Mouse (Mus musculus): ENCODE results near the gene Epop.

Epop gene

DNA sequence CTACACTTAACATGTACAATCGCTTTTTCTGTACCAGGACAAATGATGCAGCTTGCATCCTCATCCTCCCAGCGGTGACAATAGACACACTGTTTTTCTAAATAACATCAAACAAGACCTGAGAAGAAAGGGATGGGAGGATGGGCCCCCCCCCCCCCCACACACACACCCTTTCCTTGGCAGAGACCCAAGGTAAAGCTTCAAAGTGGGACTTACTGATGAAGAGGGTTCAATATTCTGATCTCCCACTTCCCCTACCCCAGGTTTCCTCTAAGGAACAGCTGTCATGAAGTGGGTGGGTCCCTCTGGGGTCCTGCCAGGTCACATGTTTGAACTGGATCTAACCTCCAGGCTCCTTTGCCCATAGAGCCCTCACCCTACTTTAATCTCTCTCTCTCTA, 1.5 kb upstream of the Epop start:
- DNase-seq (ENCODE audit: low spot score in 2 of 2) = no peak

DNA sequence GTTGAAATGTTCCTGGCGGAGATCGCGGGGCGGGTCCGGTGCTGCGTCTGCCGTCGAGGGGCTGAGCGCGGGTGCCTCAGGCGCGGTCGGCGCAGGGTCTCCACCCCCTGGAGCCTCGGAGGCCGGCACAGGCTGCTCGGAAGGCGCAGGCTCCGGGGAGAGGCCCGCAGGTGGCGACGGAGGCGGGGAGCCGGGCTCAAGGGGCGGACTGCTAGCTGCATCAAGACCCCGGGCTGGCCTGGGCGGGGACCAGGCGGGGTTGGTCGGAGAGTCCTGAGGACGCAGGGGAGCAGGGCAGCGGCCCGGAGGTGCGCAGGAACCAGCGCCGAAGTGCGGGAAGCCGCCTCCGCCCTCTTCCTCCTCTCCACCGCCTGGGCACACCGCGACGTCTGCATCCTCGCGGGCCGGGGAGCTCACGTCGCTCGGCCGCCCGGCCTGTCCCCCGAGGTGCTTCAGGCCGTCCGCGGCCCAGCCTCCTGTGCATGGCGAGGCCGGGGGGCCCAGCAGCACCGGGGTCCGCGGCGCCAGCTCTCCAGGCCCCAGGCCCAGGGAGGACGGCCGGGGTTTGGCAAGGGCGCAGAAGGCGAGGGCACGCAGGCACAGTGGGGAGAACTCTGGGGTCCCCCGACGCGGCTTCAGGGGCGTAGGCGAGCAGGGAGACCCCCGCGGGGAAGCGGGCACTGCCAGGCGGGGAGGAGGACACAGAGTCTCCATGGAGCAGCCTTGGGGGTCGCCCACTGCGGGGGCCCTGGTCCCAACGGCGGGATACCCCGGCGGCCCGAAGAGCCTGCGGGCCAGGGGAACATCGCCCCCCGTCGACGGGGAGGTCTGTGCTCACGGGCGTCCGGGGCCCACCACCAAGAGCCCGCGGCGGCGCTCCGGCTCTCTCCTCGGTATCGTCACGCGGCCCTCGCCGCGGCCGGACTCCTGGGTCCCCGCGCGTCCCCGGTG, 659 bp downstream of the Epop start:
- DNase-seq (ENCODE audit: low spot score in 2 of 2) = peak; percentile 20 to 25

DNA sequence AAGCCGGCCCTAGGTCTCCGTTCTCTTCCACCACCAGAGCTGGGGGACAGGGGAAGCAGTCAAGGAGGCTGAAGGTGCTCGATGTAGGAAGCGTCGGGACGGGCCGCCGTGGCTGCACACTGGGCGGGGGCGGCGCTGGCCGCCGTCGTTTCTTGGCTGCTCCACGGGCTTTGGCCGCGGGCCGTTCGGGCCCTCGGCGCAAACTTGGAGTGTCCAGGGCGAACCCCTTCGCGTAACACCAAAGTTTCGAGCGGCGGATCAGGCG, 1.3 kb downstream of the Epop start:
- DNase-seq (ENCODE audit: low spot score in 2 of 2) = peak in 1 of 2 experiments; percentile 19

DNA sequence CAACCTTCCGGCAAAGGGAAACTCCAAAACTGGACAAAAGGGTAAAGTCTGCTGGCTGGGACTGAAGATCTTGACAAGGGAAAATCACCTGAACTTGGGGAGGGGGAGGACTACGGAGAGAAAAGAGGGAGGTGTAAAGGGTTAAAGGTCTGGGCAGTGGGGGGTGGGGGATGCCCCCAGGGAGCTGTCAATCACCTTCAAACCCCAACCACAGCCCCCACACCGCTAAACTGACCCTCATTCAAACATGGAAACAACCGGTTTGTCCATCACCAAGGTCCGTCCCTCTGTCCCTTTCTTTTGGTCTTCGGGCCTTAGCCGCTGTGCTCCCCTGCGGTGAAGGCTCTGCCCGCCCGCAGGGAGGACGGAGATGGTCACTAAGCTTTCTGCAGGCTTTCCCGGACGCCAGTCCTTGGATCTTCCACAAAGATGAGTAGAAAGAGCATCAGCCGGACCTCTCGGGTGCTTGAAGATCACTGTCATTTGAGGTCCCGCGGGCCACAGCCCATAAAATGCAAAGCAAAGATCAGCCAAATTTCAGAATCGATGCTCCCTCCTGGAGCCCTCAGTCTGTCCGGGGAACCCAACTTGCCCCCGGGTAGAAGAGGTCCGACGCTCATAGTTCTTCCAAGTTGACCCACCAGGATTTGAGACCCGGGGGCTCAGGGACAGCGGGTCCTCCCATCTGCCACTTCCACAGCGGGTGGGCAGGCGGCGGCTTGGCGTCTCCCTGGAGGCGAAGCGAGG, 1.8 kb downstream of the Epop start:
- no peak for DNase-seq (ENCODE audit: low spot score in 2 of 2)

DNA sequence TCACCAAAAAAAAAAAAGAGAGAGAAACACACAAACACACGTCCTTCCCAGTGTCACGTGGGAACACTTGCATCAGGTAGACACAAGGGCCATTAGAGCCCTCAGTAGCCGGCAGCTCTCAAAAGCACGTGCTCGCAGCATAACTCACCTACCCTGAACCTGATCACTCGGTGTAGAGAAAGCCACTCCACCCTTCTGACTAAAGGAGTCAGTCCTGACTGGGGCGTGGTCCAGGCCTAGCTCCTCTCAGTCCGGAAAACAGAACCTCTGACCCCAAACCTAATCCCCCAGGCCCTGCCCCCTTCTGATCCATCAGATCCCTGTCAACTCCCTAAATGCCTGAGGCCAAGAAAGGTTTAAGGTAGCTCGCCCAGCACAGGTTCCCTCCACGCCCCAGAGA, 2.7 kb downstream of the Epop start:
- no peak for DNase-seq (ENCODE audit: low spot score in 2 of 2)

DNA sequence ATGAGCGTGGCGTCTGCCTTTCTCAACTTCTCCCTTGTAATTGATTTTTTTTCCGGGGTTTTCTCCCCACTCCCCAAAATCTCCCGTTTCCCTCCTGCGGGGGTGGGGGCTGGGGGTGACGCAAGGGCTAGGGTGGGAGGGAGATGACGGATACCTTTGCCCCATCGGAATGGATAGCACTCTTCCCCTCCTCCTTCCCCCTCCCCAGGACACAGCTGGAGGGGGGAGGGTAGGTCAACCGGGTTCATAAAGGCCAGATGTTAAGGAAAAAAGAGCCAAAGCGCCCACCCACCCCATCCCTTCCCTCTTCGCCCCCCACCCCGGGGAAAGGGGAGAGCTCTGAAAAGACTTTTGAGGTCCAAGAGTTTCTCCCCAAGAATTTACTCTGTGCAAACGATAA, 3.1 kb downstream of the Epop start:
- DNase-seq (ENCODE audit: low spot score in 2 of 2) = no peak

DNA sequence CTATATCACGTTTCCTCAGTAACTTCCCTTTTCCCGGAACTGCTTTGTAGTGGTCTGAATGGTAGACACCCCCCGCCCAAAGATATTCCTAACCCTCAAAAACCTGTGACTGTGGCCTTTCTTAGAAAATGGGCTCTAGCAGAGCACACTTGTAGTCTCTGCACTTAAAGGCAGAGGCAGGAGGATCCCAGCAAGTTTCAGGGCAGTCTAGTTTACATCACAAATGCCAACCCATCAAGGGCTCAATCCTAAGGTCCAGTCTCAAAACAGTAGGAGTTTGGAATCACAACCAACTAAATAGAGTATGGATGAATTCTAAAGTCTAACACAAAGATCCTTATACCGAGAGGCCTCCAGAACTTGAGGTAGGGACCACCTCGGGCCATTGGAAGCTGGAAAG, 4.0 kb downstream of the Epop start:
- no peak for DNase-seq (ENCODE audit: low spot score in 2 of 2)

DNA sequence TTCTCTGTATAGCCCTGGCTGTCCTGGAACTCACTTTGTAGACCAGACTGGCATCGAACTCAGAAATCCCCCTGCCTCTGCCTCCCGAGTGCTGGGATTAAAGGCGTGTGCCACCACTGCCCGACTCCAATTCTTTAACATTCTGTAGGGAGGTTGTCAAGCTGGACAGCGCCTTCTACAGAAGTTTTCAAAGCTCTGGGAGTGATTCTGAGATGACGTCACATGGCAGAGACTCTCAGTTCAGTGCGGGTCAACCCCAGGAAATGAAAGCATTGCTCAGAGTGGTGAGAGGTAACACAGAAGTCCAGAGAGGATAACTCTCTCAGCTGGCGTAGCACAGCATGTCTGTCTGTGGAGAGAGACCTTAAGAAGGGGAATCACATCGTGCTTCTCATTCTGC, 6.3 kb downstream of the Epop start:
- DNase-seq (ENCODE audit: low spot score in 2 of 2) = no peak

DNA sequence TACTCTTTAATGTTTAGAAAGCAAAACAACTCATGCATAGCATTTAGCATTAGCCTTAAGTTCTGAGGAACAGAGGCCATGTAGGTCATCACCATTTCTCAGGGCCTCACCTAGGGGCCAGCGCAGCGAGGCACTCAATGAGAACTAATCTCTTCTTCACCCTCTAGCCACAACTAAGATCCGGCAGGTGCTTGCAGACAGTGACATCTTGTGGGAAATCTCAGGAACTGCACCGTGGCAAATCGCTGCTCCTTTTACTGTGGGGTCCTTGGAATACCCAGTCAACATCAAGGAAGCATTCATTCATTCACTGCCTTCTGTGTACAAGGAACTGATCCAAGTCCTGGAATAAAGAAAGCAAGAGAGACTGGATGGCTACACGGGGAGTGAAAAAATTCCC, 7.1 kb downstream of the Epop start:
- peak; percentile 29 to 59 for DNase-seq (ENCODE audit: low spot score in 2 of 2)

DNA sequence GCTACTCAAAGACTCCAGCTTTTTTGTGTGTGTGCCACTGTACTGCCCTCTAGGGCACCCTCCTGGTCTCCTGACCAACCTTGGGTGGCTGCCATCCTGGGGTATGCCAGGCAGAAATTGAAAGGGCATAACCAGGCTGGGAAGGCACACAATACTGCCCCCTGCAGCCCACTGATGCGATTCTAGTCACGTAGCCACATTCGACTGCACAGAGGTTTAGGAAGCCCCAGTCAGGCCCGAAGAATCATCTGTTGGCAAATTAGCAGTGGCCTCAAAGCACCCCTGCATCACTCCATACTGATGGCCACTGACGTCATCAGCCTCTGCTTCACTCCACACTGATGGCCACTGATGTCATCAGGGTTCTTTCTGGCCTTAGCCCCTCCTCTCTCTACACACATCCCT, 10.1 kb downstream of the Epop start:
- peak in 1 of 2 experiments; percentile 48 for DNase-seq (ENCODE audit: low spot score in 2 of 2)

DNA sequence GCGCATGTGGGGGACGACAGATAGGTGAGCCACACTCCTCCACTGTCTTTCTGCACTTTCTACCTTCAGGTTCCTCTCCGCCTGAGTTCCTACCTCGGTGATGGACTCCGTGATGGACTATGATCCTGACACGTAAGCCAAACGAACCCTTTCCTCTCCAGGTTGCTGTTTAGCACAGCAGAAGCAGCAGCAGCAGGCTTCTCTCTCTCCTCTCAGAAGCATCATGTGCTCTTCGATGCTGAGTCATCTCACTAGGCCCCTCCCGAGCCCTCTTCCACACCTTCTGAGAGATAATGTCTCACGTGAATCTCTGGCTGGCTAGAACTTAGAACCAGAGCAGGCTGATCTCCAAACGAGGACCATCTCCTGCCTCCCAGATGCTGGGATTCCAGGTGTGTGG, 11.1 kb downstream of the Epop start:
- no peak for DNase-seq (ENCODE audit: low spot score in 2 of 2)

DNA sequence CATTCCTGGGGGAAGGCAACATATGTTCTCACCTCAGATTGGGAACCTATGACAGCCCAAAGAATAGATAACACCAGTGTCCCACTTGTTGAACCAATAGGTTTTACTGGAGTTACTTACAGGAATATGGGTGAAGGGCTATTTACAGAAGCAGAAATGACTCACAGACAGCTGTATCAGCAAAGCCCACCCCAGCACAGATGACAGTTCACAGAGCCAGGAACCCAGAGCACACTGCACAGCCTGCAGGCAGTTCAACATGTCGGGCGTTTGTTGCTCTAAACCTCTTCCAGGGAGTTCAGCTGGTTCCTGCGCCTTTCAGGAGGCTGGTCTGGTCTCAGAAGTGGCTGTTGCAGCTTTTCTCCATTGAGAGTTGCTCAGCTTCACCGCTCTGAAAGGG, 14.2 kb downstream of the Epop start:
- DNase-seq (ENCODE audit: low spot score in 2 of 2) = no peak

DNA sequence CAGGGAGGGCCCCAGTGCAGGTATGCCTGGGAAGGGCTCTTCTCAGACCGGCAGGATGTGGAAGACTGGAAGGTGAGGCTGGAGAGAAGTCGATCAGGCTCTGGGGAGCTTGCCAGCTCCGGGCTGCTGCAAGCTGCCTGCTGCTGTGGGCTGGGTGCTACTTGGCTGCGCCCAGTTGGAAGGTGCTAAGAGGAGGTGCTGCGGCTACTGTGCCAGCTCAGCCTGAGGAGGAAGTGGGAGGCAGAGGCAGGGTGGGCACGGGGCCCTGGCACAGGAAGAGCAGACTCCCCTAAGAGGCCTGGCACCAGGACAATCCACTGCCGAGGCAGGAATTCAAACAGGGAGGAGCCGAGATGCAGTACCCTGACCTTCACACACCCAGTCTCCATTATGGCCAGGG, 18.4 kb downstream of the Epop start:
- no peak for DNase-seq (ENCODE audit: low spot score in 2 of 2)

DNA sequence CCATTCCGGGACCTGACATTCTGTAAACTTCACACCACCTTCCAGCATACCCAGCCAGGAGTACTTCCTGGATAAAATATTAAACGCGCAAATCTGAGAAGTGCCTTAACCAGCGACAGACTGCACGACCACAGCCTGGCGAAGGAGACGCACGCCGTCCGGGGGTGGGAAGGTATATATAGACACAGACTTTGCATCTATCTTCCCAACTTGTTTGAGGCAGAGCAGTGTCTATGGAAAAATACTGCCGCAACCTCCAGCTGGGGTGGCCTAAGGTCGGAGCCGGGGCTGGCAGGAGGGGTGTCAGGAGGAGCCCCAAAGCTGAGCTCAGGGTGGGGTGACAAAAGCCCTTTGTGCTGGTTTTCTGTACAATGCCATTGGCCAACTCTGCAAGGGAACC, 19.8 kb downstream of the Epop start:
- no peak for DNase-seq (ENCODE audit: low spot score in 2 of 2)

DNA sequence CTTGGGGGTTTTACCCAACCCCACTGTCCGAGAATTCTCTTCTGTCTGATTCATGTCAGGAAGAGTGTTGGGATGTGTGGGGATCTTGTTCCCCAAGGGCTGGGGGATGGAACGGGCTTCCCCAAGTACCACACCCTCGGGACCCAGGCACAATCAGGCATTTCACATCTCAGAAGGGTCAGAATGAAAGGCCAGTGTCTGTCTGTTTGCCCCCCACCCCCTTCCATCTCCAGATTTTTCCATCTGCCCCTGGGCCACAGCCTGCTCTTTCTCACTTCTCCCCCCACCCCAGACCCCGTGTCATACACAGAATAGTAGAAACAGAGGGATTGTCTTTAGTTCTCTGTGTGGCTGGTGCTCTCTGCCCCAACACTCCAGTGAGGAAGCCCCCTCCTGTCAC, 20.6 kb downstream of the Epop start:
- DNase-seq (ENCODE audit: low spot score in 2 of 2) = no peak

DNA sequence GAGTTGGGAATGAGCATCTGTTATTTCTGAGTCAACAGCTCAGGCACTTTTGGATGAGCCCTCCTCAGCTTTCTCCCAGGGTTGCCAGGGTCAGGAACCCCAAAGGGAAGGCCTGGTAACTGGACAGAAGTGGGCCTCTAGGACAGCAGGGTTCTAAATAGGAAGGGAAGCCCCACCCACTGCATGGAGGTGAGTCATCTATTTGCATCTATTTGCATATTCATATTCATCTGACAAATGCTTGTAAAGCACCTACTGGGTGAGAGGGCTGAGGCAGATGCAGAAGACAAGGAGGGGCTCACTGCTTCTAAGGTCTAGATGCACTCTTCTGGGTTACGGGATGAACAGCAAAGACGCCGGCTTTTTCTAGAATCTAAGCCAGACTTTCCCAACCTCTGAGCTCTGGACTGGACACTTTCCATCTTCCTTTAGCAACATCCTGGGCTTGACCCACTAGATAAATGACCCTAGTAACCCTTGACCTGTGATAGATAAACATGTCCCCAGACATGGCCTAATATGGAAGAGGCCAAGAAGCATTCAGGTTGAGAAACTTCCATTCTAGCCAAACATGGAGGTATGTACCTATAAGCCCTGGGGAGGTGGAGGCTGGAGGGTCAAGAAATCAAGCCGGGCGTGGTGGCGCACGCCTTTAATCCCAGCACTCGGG, 22.3 kb downstream of the Epop start:
- no peak for DNase-seq (ENCODE audit: low spot score in 2 of 2)

DNA sequence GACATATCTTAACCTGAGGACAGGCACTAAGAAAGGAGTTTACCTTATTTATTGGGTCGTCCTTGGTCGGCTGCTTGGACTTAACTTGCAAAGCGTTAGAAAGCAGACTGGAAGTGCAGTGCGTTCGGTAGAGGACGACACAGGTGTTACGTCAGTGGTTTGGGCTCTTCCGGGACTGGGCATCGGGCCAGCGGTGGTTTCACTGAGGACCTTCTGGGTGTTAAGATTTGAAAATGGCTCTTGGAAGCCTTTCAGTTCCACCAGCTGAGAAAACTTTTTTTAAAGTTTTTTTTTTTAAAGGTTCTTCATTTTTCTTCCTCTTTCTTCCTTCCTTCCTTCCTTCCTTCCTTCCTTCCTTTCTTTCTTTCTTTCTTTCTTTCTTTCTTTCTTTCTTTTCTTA, 25.6 kb downstream of the Epop start:
- peak in 1 of 2 experiments; percentile 36 for DNase-seq (ENCODE audit: low spot score in 2 of 2)

DNA sequence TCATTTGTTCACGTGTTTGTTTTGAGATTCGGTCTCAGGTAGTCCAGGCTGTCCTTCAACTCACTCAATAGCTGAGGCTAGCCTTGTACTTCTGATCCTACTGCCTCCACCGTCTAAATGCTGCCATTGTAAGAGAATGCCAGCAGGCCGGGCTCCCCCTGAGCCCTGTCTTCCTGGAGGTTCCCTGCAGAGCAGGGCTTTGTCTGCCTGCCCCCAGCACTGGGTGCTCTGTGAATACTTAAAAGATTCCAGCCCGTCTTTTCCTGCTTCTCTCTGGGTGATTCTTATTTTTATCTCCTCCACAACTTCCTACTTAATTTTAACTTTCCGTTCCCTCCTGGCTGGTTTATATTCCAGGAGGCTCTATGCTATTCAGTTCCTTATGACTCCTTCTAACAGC, 27.3 kb downstream of the Epop start:
- DNase-seq (ENCODE audit: low spot score in 2 of 2) = no peak

DNA sequence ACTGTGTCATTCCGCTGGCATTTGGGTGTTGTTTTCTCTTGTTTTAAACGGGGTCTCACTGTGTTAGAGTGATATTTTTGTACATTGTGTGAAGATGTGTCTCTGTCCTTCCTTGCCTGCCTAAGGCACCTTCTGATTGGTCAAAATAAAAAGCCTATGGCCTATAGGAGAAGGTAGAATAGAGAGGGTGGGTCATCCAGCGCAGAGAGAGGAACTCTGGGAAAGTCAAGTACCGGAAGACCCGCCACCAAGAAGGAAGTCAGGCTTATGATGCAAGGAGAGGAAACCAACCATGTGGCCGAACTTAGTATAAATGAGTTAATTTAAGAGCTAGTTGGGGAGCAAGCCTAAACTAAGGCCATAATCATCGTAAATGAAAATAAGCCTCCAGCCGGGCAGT, 30.4 kb downstream of the Epop start:
- DNase-seq (ENCODE audit: low spot score in 2 of 2) = no peak

DNA sequence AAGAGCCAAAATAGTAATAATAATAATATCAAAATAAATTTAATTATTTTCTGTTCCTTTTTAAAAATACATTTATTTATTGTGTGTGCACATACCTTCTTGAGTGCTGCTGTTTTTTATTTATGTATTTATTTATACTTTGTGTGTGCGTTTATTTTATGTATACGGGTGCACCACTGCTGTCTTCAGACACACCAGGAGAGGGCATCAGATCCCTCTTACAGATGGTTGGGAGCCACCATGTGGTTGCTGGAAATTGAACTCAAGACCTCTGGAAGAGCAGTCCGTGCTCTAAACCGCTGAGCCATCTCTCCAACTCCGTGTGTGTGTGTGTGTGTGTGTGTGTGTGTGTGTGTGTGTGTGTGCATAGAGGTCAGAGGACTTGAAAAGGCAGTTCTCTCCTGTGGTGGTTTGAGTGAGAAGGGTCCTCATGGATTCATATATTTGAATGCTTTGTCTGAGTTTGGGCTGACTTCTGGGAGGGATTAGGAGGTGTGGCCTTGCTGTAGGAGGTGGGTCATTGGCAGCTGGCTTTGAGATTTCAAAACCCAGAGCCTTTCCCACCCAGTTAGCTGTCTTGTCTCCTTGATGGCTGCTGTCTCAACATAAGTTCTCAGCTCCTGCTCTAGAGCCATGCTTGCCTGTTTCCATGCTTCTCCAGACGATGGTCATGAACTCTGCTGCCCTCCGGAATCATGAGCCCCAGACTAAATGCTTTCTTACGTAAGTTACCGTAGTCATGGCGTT, 31.4 kb downstream of the Epop start:
- no peak for DNase-seq (ENCODE audit: low spot score in 2 of 2)

DNA sequence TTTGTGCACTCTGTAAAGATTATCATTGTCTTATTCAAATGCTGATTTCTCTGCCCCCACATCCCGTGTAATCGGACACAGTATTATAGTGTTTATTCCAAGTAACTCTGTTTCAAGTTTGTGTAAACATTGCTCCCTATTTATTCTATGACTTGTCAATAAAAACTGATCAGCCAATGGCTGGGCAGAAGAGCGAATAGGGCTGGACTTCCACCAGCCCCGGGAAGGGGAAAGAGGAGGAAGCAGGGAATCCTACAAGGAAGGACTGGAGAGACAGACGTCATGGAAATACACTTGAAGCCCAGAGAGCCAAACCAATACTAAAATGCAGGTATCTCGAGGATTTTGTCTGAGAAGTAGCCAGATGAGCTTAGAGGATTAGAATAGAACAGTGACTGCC, 35.4 kb downstream of the Epop start:
- no peak for DNase-seq (ENCODE audit: low spot score in 2 of 2)

DNA sequence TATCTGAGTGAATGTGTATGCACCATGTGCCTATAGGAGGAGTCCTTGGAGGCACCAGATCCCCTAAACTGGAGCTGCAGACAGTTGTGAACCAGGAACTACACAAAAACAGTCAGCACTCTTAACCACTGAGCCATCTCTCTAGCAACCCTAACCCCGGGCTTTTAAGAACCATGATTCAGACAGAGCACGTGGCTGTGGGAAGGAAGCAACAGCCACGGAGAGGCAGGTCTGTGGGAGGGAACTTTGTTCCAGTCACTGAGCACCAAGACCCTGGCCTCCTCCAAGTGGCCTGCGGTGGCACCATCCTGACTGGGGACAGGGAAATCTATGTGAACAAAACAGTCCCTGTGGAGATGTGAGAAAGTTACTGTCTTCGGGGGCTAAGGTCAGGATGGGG, 37.6 kb downstream of the Epop start:
- no peak for DNase-seq (ENCODE audit: low spot score in 2 of 2)
